Mouse (Mus musculus) heart, embryonic 14.5 days (tissue): ENCODE results near the gene Sh3d19. TPM values are rescaled to one million over a fixed set of nuclear protein-coding genes. Genes with fewer than 3 reads are reported as not detected.
A peak's percentile ranks its signal among the peaks of the same experiment; 100 is the strongest.
"Not testable (repeated sequence)": the region's sequence is repeated elsewhere in the genome, so short reads cannot be mapped to it uniquely, and the experiment has no call there.

Experiments used
- ATAC-seq: fragments of 200-750 bp; cut with Nextera tagmentation; 2 replicates; pipeline ENCODE4 v1.8.0; 2017; ENCODE audit warnings: low read depth, moderate TSS enrichment; ENCODE audit not compliant: insufficient number of reproducible peaks, insufficient read depth, low FRiP score
- H3K27ac ChIP-seq, 2 experiments: fragments of 200-500 bp in 1 of 2; fragments of 300-500 bp in 1 of 2; sonication (generic) in 1 of 2; replicated peaks in 1 of 2; 2 replicates each; pipeline ENCODE4 v1.5.1; 2012 to 2014; ENCODE audit warnings: low read depth in 2 of 2, low read length in 2 of 2, control low read depth in 1 of 2, mild to moderate bottlenecking in 1 of 2, mixed read lengths in 1 of 2; ENCODE audit not compliant: control insufficient read depth in 1 of 2, insufficient read depth in 1 of 2
- H3K27me3 ChIP-seq: fragments of 300-500 bp; sonication (generic); 2 replicates; pipeline ENCODE4 v1.6.1; 2014; ENCODE audit warnings: mild to moderate bottlenecking, low read length, control low read depth; ENCODE audit not compliant: control insufficient read depth, insufficient read depth
- H3K36me3 ChIP-seq: fragments of 300-500 bp; sonication (generic); 2 replicates; pipeline ENCODE4 v1.6.1; 2014; ENCODE audit warnings: mild to moderate bottlenecking, control low read depth, low read length, mixed read lengths; ENCODE audit not compliant: control insufficient read depth, insufficient read depth
- H3K4me1 ChIP-seq, 2 experiments: fragments of 200-500 bp in 1 of 2; fragments of 300-500 bp in 1 of 2; sonication (generic) in 1 of 2; 2 replicates each; pipeline ENCODE4 v1.6.1; 2012 to 2014; ENCODE audit warnings: low read length in 2 of 2, control low read depth in 1 of 2, mixed read lengths in 1 of 2; ENCODE audit not compliant: control insufficient read depth in 2 of 2, insufficient read depth in 2 of 2
- H3K4me2 ChIP-seq: fragments of 300-500 bp; sonication (generic); 2 replicates; pipeline ENCODE4 v1.6.1; 2014; ENCODE audit warnings: mild to moderate bottlenecking, low read length
- H3K4me3 ChIP-seq, 2 experiments: fragments of 200-500 bp in 1 of 2; fragments of 300-500 bp in 1 of 2; sonication (generic) in 1 of 2; 2 replicates each; pipeline ENCODE4 v1.5.1; 2012 to 2014; ENCODE audit warnings: low read length in 2 of 2, mild to moderate bottlenecking in 2 of 2, control low read depth in 1 of 2, low read depth in 1 of 2, moderate library complexity in 1 of 2; ENCODE audit not compliant: control insufficient read depth in 1 of 2, insufficient read depth in 1 of 2
- H3K9ac ChIP-seq: fragments of 300-500 bp; sonication (generic); 2 replicates; pipeline ENCODE4 v1.6.1; 2014; ENCODE audit warnings: mild to moderate bottlenecking, low read length
- H3K9me3 ChIP-seq: fragments of 300-500 bp; sonication (generic); 2 replicates; pipeline ENCODE4 v1.6.1; 2016; ENCODE audit warnings: low read length, control low read depth; ENCODE audit not compliant: control insufficient read depth
- WGBS: fragments of 180-500 bp; shearing (Covaris S2); extraction: QIAGEN DNeasy Blood & Tissue Kit; methylation state at CpG from one replicate; pipeline ENCODE4 v1.1.7; 2014; 5-methylcytosine and 5-hydroxymethylcytosine counted together
- polyA plus RNA-seq: library from polyadenylated mRNA; unstranded; fragments of >200 nt; fragmentation: Nextera tagmentation; extraction: Ambion mirVana; gene quantifications from 2 replicates; pipeline ENCODE4 v1.2.1, GENCODE M21; 2014

Gene Sh3d19
- polyA plus RNA-seq, 1 experiment from 2014 or later, result 17.6 TPM

- not testable (repeated sequence) for H3K4me2 ChIP-seq, H3K36me3 ChIP-seq, H3K27ac ChIP-seq, ATAC-seq, H3K27me3 ChIP-seq, H3K9me3 ChIP-seq, H3K9ac ChIP-seq, H3K4me3 ChIP-seq, H3K4me1 ChIP-seq
- WGBS, result 75% methylated on average over 3 of the region's 3 CpGs
Measured at GRCm38 (mm10) chr3:85981761-85982160, 10.9 kb downstream of the Sh3d19 start.

- no peak for ATAC-seq
- Histone ChIP-seq H3K9me3 (peaks cover 3% of the 10 kb centered on the region; the same call in 1 of the 2 replicates), H3K4me1 (peaks cover 2 to 7% of the 10 kb centered on the region in 2 experiments; a peak in 2 of 4 replicates), H3K36me3 (no peaks in the 10 kb centered on the region), H3K4me3 (no peak overlapping the region), H3K9ac (no peak overlapping the region), H3K27me3 (no peaks in the 10 kb centered on the region), H3K4me2 (no peak overlapping the region), H3K27ac (no peak overlapping the region)
- 87% methylated on average over 6 of the region's 6 CpGs for WGBS
Measured at GRCm38 (mm10) chr3:85984537-85984936, 13.6 kb downstream of the Sh3d19 start.

- Histone ChIP-seq H3K4me2 (no peak overlapping the region), H3K9me3 (peaks cover 3% of the 10 kb centered on the region; the same call in 1 of the 2 replicates), H3K27ac (no peak overlapping the region), H3K27me3 (no peaks in the 10 kb centered on the region), H3K36me3 (no peaks in the 10 kb centered on the region), H3K4me3 (no peak overlapping the region), H3K4me1 (peaks cover 0 to 2% of the 10 kb centered on the region in 2 experiments; a peak in 1 of 4 replicates), H3K9ac (no peak overlapping the region)
- ATAC-seq, result no peak
- WGBS, result 86% methylated on average over 2 of the region's 2 CpGs
Measured at GRCm38 (mm10) chr3:85987225-85987624, 16.3 kb downstream of the Sh3d19 start.

- no peak for ATAC-seq
- Histone ChIP-seq H3K36me3 (no peaks in the 10 kb centered on the region), H3K9me3 (peaks cover 3% of the 10 kb centered on the region; the same call in 1 of the 2 replicates), H3K4me2 (no peak overlapping the region), H3K27ac (no peak overlapping the region), H3K27me3 (no peaks in the 10 kb centered on the region), H3K4me3 (no peak overlapping the region), H3K9ac (no peak overlapping the region), H3K4me1 (peaks cover 5 to 15% of the 10 kb centered on the region in 2 experiments)
- WGBS, result 62% methylated on average over 6 of the region's 6 CpGs
Measured at GRCm38 (mm10) chr3:85991140-85991801, 20.4 kb downstream of the Sh3d19 start.

- Histone ChIP-seq H3K27me3 (no peaks in the 10 kb centered on the region), H3K4me3 (no peak overlapping the region), H3K4me1 (peaks cover 5 to 15% of the 10 kb centered on the region in 2 experiments), H3K27ac (no peak overlapping the region), H3K9me3 (peaks cover 3% of the 10 kb centered on the region; the same call in 1 of the 2 replicates), H3K36me3 (no peaks in the 10 kb centered on the region), H3K4me2 (no peak overlapping the region), H3K9ac (no peak overlapping the region)
- no peak for ATAC-seq
- 49% methylated on average over 5 of the region's 5 CpGs for WGBS
Measured at GRCm38 (mm10) chr3:85991802-85992156, 20.9 kb downstream of the Sh3d19 start.

GRCm38 (mm10) chr3:85993744-85994143 lies 22.8 kb downstream of the Sh3d19 start:
- WGBS, result 12% methylated on average over 11 of the region's 11 CpGs
- H3K9me3 ChIP-seq, result no peaks in the 10 kb centered on the region
- peak overlapping the region; percentile 46 for H3K4me2 ChIP-seq
- peak overlapping the region; percentile 5 for H3K9ac ChIP-seq
- H3K4me1 ChIP-seq, result peaks cover 5 to 15% of the 10 kb centered on the region in 2 experiments
- peak overlapping the region in 1 of 2 experiments; percentile 19; a peak in 3 of 4 replicates for H3K4me3 ChIP-seq
- no peaks in the 10 kb centered on the region for H3K27me3 ChIP-seq
- ATAC-seq, result peak; percentile 59; the same call in 1 of the 2 replicates
- no peaks in the 10 kb centered on the region for H3K36me3 ChIP-seq
- peak overlapping the region in 1 of 2 experiments; percentile 28; a peak in 1 of 4 replicates for H3K27ac ChIP-seq

GRCm38 (mm10) chr3:85994645-85995044 lies 23.7 kb downstream of the Sh3d19 start:
- WGBS, result 79% methylated on average over 4 of the region's 4 CpGs
- no peaks in the 10 kb centered on the region for H3K36me3 ChIP-seq
- no peak overlapping the region for H3K9ac ChIP-seq
- H3K27ac ChIP-seq, result no peak overlapping the region
- H3K27me3 ChIP-seq, result no peaks in the 10 kb centered on the region
- no peak overlapping the region for H3K4me2 ChIP-seq
- no peak overlapping the region for H3K4me3 ChIP-seq
- H3K4me1 ChIP-seq, result peaks cover 5 to 15% of the 10 kb centered on the region in 2 experiments
- no peaks in the 10 kb centered on the region for H3K9me3 ChIP-seq
- ATAC-seq, result no peak

GRCm38 (mm10) chr3:86001271-86001670 lies 30.4 kb downstream of the Sh3d19 start:
- no peaks in the 10 kb centered on the region for H3K27me3 ChIP-seq
- no peak for ATAC-seq
- no peak overlapping the region for H3K27ac ChIP-seq
- H3K4me2 ChIP-seq, result no peak overlapping the region
- H3K4me1 ChIP-seq, result no peaks in the 10 kb centered on the region
- H3K4me3 ChIP-seq, result no peak overlapping the region
- 0 out of 2 replicates have a peak, but pooled peaks cover 2% of the 10 kb centered on the region for H3K9me3 ChIP-seq
- WGBS, result 84% methylated on average over 3 of the region's 3 CpGs
- H3K36me3 ChIP-seq, result no peaks in the 10 kb centered on the region
- no peak overlapping the region for H3K9ac ChIP-seq
